Mouse (Mus musculus): ENCODE results near the gene Tas2r144. TPM values are rescaled to one million over a fixed set of nuclear protein-coding genes. Genes with fewer than 3 reads are reported as not detected.

Tas2r144 gene
- polyA plus RNA-seq, 1 experiment, result not detected

- Histone ChIP-seq H3K4me2 (ENCODE audit: low read depth) (no peak overlapping the region), H3K79me2 (ENCODE audit: control insufficient read depth, insufficient read depth) (no peaks in the 10 kb centered on the region), H3K27me3 (ENCODE audit: control insufficient read depth, insufficient read depth, insufficient read length) (no peaks in the 10 kb centered on the region), H3K36me3 (ENCODE audit: control insufficient read depth, insufficient read depth) (no peaks in the 10 kb centered on the region), H3K4me3 (no peak overlapping the region), H3ac (ENCODE audit: control insufficient read depth, insufficient read length) (no peak overlapping the region)
- no peak for TF ChIP-seq E2F4 (IDR thresholded peaks at IDR 0.05; ENCODE audit: insufficient read depth)
- TF ChIP-seq TCF3 (IDR thresholded peaks at IDR 0.05; ENCODE audit: insufficient read length, low read depth), result no peak
- no peak for TF ChIP-seq MYOG (IDR thresholded peaks at IDR 0.05; ENCODE audit: control insufficient read depth in 1 of 3, insufficient read depth in 1 of 3, insufficient read length in 2 of 3, low read depth in 2 of 3)
- TF ChIP-seq MYOD1 (IDR thresholded peaks at IDR 0.05; ENCODE audit: control insufficient read depth in 1 of 3, insufficient read length in 2 of 3, low read depth in 2 of 3), result no peak
- no peak for TF ChIP-seq POLR2AphosphoS2 (IDR thresholded peaks at IDR 0.05; ENCODE audit: insufficient read length, low read depth)
- no peak for TF ChIP-seq TCF12 (IDR thresholded peaks at IDR 0.05; ENCODE audit: insufficient read depth, poor library complexity, severe bottlenecking)
- TF ChIP-seq POLR2A (IDR thresholded peaks at IDR 0.05; ENCODE audit: insufficient read length, low read depth), result no peak
- no peak for TF ChIP-seq CEBPB (IDR thresholded peaks at IDR 0.05; ENCODE audit: insufficient read depth, poor library complexity, severe bottlenecking)
- TF ChIP-seq MAX (IDR thresholded peaks at IDR 0.05; ENCODE audit: low read depth), result no peak
These were observed 32.9 kb downstream of the Tas2r144 start for GRCm38 (mm10) chr6:42247981-42248380.

- no peaks in the 10 kb centered on the region for H3K27me3 ChIP-seq (ENCODE audit: control insufficient read depth, insufficient read depth, insufficient read length)
- no peaks in the 10 kb centered on the region for H3K36me3 ChIP-seq (ENCODE audit: control insufficient read depth, insufficient read depth)
- TF ChIP-seq MYOD1 (IDR thresholded peaks at IDR 0.05; ENCODE audit: control insufficient read depth in 1 of 3, insufficient read length in 2 of 3, low read depth in 2 of 3) (no peak), TCF12 (IDR thresholded peaks at IDR 0.05; ENCODE audit: insufficient read depth, poor library complexity, severe bottlenecking) (no peak), MYOG (IDR thresholded peaks at IDR 0.05; ENCODE audit: control insufficient read depth in 1 of 3, insufficient read depth in 1 of 3, insufficient read length in 2 of 3, low read depth in 2 of 3) (no peak)
- no peak overlapping the region for H3K4me3 ChIP-seq
- no peaks in the 10 kb centered on the region for H3K79me2 ChIP-seq (ENCODE audit: control insufficient read depth, insufficient read depth)
- no peak overlapping the region for H3ac ChIP-seq (ENCODE audit: control insufficient read depth, insufficient read length)
- H3K4me2 ChIP-seq (ENCODE audit: low read depth), result no peak overlapping the region
These were observed 36.7 kb downstream of the Tas2r144 start for GRCm38 (mm10) chr6:42251791-42252190.

- Histone ChIP-seq H3K36me3 (ENCODE audit: control insufficient read depth, insufficient read depth) (no peaks in the 10 kb centered on the region), H3K4me3 (no peak overlapping the region), H3K4me2 (ENCODE audit: low read depth) (no peak overlapping the region), H3K79me2 (ENCODE audit: control insufficient read depth, insufficient read depth) (no peaks in the 10 kb centered on the region), H3K27me3 (ENCODE audit: control insufficient read depth, insufficient read depth, insufficient read length) (no peaks in the 10 kb centered on the region), H3ac (ENCODE audit: control insufficient read depth, insufficient read length) (no peak overlapping the region)
- TF ChIP-seq MAX (IDR thresholded peaks at IDR 0.05; ENCODE audit: low read depth) (no peak), SRF (IDR thresholded peaks at IDR 0.05; ENCODE audit: control insufficient read depth, insufficient read length, low read depth) (no peak), USF1 (IDR thresholded peaks at IDR 0.05; ENCODE audit: low read depth) (no peak), POLR2A (IDR thresholded peaks at IDR 0.05; ENCODE audit: insufficient read length, low read depth) (no peak), E2F4 (IDR thresholded peaks at IDR 0.05; ENCODE audit: insufficient read depth) (no peak), POLR2AphosphoS2 (IDR thresholded peaks at IDR 0.05; ENCODE audit: insufficient read length, low read depth) (no peak), MYOG (IDR thresholded peaks at IDR 0.05; ENCODE audit: control insufficient read depth in 1 of 3, insufficient read depth in 1 of 3, insufficient read length in 2 of 3, low read depth in 2 of 3) (no peak), MYOD1 (IDR thresholded peaks at IDR 0.05; ENCODE audit: control insufficient read depth in 1 of 3, insufficient read length in 2 of 3, low read depth in 2 of 3) (no peak), REST (IDR thresholded peaks at IDR 0.05; ENCODE audit: insufficient read depth, insufficient read length) (no peak), CEBPB (IDR thresholded peaks at IDR 0.05; ENCODE audit: insufficient read depth, poor library complexity, severe bottlenecking) (no peak), TCF3 (IDR thresholded peaks at IDR 0.05; ENCODE audit: insufficient read length, low read depth) (no peak), TCF12 (IDR thresholded peaks at IDR 0.05; ENCODE audit: insufficient read depth, poor library complexity, severe bottlenecking) (no peak)
These were observed 38.0 kb downstream of the Tas2r144 start for GRCm38 (mm10) chr6:42253103-42253502.

- H3K4me3 ChIP-seq, result no peak overlapping the region
- H3K4me2 ChIP-seq (ENCODE audit: low read depth), result no peak overlapping the region
- H3K79me2 ChIP-seq (ENCODE audit: control insufficient read depth, insufficient read depth), result no peaks in the 10 kb centered on the region
- TF ChIP-seq E2F4 (IDR thresholded peaks at IDR 0.05; ENCODE audit: insufficient read depth) (no peak), MYOD1 (IDR thresholded peaks at IDR 0.05; ENCODE audit: control insufficient read depth in 1 of 3, insufficient read length in 2 of 3, low read depth in 2 of 3) (no peak)
- H3ac ChIP-seq (ENCODE audit: control insufficient read depth, insufficient read length), result no peak overlapping the region
- H3K27me3 ChIP-seq (ENCODE audit: control insufficient read depth, insufficient read depth, insufficient read length), result no peaks in the 10 kb centered on the region
- H3K36me3 ChIP-seq (ENCODE audit: control insufficient read depth, insufficient read depth), result no peaks in the 10 kb centered on the region
These were observed 42.3 kb downstream of the Tas2r144 start for GRCm38 (mm10) chr6:42257303-42257863.

GRCm38 (mm10) chr6:42260430-42260829 lies 45.3 kb downstream of the Tas2r144 start:
- Histone ChIP-seq H3ac (ENCODE audit: control insufficient read depth, insufficient read length) (no peak overlapping the region), H3K79me2 (ENCODE audit: control insufficient read depth, insufficient read depth) (peaks cover 4% of the 10 kb centered on the region), H3K4me3 (no peak overlapping the region), H3K4me2 (ENCODE audit: low read depth) (no peak overlapping the region), H3K36me3 (ENCODE audit: control insufficient read depth, insufficient read depth) (no peaks in the 10 kb centered on the region), H3K27me3 (ENCODE audit: control insufficient read depth, insufficient read depth, insufficient read length) (no peaks in the 10 kb centered on the region)
- TF ChIP-seq TCF12 (IDR thresholded peaks at IDR 0.05; ENCODE audit: insufficient read depth, poor library complexity, severe bottlenecking), result no peak
- TF ChIP-seq POLR2A (IDR thresholded peaks at IDR 0.05; ENCODE audit: insufficient read length, low read depth), result no peak
- TF ChIP-seq MAX (IDR thresholded peaks at IDR 0.05; ENCODE audit: low read depth), result no peak
- no peak for TF ChIP-seq TCF3 (IDR thresholded peaks at IDR 0.05; ENCODE audit: insufficient read length, low read depth)
- no peak for TF ChIP-seq E2F4 (IDR thresholded peaks at IDR 0.05; ENCODE audit: insufficient read depth)
- no peak for TF ChIP-seq USF1 (IDR thresholded peaks at IDR 0.05; ENCODE audit: low read depth)
- no peak for TF ChIP-seq MYOD1 (IDR thresholded peaks at IDR 0.05; ENCODE audit: control insufficient read depth in 1 of 3, insufficient read length in 2 of 3, low read depth in 2 of 3)
- TF ChIP-seq SRF (IDR thresholded peaks at IDR 0.05; ENCODE audit: control insufficient read depth, insufficient read length, low read depth), result no peak
- no peak for TF ChIP-seq REST (IDR thresholded peaks at IDR 0.05; ENCODE audit: insufficient read depth, insufficient read length)
- no peak for TF ChIP-seq CEBPB (IDR thresholded peaks at IDR 0.05; ENCODE audit: insufficient read depth, poor library complexity, severe bottlenecking)
- TF ChIP-seq MYOG (IDR thresholded peaks at IDR 0.05; ENCODE audit: control insufficient read depth in 1 of 3, insufficient read depth in 1 of 3, insufficient read length in 2 of 3, low read depth in 2 of 3), result no peak
- no peak for TF ChIP-seq POLR2AphosphoS2 (IDR thresholded peaks at IDR 0.05; ENCODE audit: insufficient read length, low read depth)

All from myocyte (in vitro differentiated cells).